Mouse (Mus musculus): Measurements from ENCODE around the gene Gm20388.

- TF ChIP-seq CTCF (IDR thresholded peaks at IDR 0.05; ENCODE audit: low read depth) = peak; percentile 79
- no peak for TF ChIP-seq EP300 (IDR thresholded peaks at IDR 0.05; ENCODE audit: low read depth)
These were observed 3016.1 kb downstream of the Gm20388 start for GRCm38 (mm10) chr8:122926782-122927181.

Measured in liver, embryonic 14.5 days (tissue).